Mouse (Mus musculus): ENCODE measurements around the gene Adgrb3.
"Not testable (repeated sequence)": the region's sequence is repeated elsewhere in the genome, so short reads cannot be mapped to it uniquely, and the experiment has no call there.

Gene Adgrb3

GRCm38 (mm10) chr1:25510321-25511055 lies 319.0 kb downstream of the Adgrb3 start:
- no peak for DNase-seq (ENCODE audit: low spot score in 2 of 2)

GRCm38 (mm10) chr1:25504313-25504712 lies 325.2 kb downstream of the Adgrb3 start:
- DNase-seq (ENCODE audit: low spot score in 2 of 2) = no peak

- no peak for DNase-seq (ENCODE audit: low spot score in 2 of 2)
Measured at GRCm38 (mm10) chr1:25503524-25503923, 326.0 kb downstream of the Adgrb3 start.

- no peak for DNase-seq (ENCODE audit: low spot score in 2 of 2)
Measured at GRCm38 (mm10) chr1:25495202-25495914, 334.1 kb downstream of the Adgrb3 start.

- DNase-seq (ENCODE audit: low spot score in 2 of 2) = no peak
Measured at GRCm38 (mm10) chr1:25491503-25491902, 338.0 kb downstream of the Adgrb3 start.

- DNase-seq (ENCODE audit: low spot score in 2 of 2) = no peak
Measured at GRCm38 (mm10) chr1:25490174-25490573, 339.3 kb downstream of the Adgrb3 start.

GRCm38 (mm10) chr1:25475699-25476098 lies 353.8 kb downstream of the Adgrb3 start:
- DNase-seq (ENCODE audit: low spot score in 2 of 2) = no peak

GRCm38 (mm10) chr1:25474469-25474868 lies 355.0 kb downstream of the Adgrb3 start:
- no peak for DNase-seq (ENCODE audit: low spot score in 2 of 2)

- not testable (repeated sequence) for DNase-seq (ENCODE audit: low spot score in 2 of 2)
Measured at GRCm38 (mm10) chr1:25471612-25472011, 357.9 kb downstream of the Adgrb3 start.

- DNase-seq (ENCODE audit: low spot score in 2 of 2) = no peak
Measured at GRCm38 (mm10) chr1:25462612-25463011, 366.9 kb downstream of the Adgrb3 start.

- DNase-seq (ENCODE audit: low spot score in 2 of 2) = no peak
Measured at GRCm38 (mm10) chr1:25435506-25435905, 394.0 kb downstream of the Adgrb3 start.

- no peak for DNase-seq (ENCODE audit: low spot score in 2 of 2)
Measured at GRCm38 (mm10) chr1:25430219-25430862, 399.2 kb downstream of the Adgrb3 start.

- DNase-seq (ENCODE audit: low spot score in 2 of 2) = no peak
Measured at GRCm38 (mm10) chr1:25420701-25421100, 408.8 kb downstream of the Adgrb3 start.

GRCm38 (mm10) chr1:25419378-25419777 lies 410.1 kb downstream of the Adgrb3 start:
- DNase-seq (ENCODE audit: low spot score in 2 of 2) = no peak

- DNase-seq (ENCODE audit: low spot score in 2 of 2) = no peak
Measured at GRCm38 (mm10) chr1:25415084-25415483, 414.4 kb downstream of the Adgrb3 start.

GRCm38 (mm10) chr1:25364186-25364585 lies 465.3 kb downstream of the Adgrb3 start:
- DNase-seq (ENCODE audit: low spot score in 2 of 2) = no peak

GRCm38 (mm10) chr1:25358554-25358953 lies 471.0 kb downstream of the Adgrb3 start:
- DNase-seq (ENCODE audit: low spot score in 2 of 2) = no peak

- no peak for DNase-seq (ENCODE audit: low spot score in 2 of 2)
Measured at GRCm38 (mm10) chr1:25355486-25355885, 474.0 kb downstream of the Adgrb3 start.

GRCm38 (mm10) chr1:25344876-25345275 lies 484.6 kb downstream of the Adgrb3 start:
- no peak for DNase-seq (ENCODE audit: low spot score in 2 of 2)

GRCm38 (mm10) chr1:25325406-25325805 lies 504.1 kb downstream of the Adgrb3 start:
- no peak for DNase-seq (ENCODE audit: low spot score in 2 of 2)

- no peak for DNase-seq (ENCODE audit: low spot score in 2 of 2)
Measured at GRCm38 (mm10) chr1:25317142-25317541, 512.4 kb downstream of the Adgrb3 start.

GRCm38 (mm10) chr1:25312344-25312743 lies 517.2 kb downstream of the Adgrb3 start:
- no peak for DNase-seq (ENCODE audit: low spot score in 2 of 2)

GRCm38 (mm10) chr1:25310066-25310465 lies 519.4 kb downstream of the Adgrb3 start:
- no peak for DNase-seq (ENCODE audit: low spot score in 2 of 2)
